Mouse (Mus musculus) CH12.LX (cell line): Measurements from ENCODE around the gene Ttc29.

Source experiments
- CTCF ChIP-seq, 2 experiments: IDR thresholded peaks in 1 of 2; conservative IDR thresholded peaks in 1 of 2; 2 replicates each; pipeline ENCODE4 v1.5.1; 2011 to 2012; ENCODE audit warnings: low read depth in 2 of 2, low read length in 2 of 2, improper control_type of control experiment in 1 of 2, inconsistent platforms in 1 of 2, mild to moderate bottlenecking in 1 of 2, moderate library complexity in 1 of 2
- E2F4 ChIP-seq: IDR thresholded peaks from 2 replicates; pipeline ENCODE4 v1.6.1; 2011; ENCODE audit warnings: low read depth, low read length, improper control_type of control experiment; ENCODE audit not compliant: insufficient replicate concordance
- ELF1 ChIP-seq: IDR thresholded peaks from 2 replicates; pipeline ENCODE4 v1.6.1; 2014; ENCODE audit warnings: low read depth, mild to moderate bottlenecking, inconsistent platforms, low read length, improper control_type of control experiment
- EP300 ChIP-seq: IDR thresholded peaks from 2 replicates; pipeline ENCODE4 v1.6.1; 2011; ENCODE audit warnings: low read length, improper control_type of control experiment
- HCFC1 ChIP-seq: IDR thresholded peaks from 2 replicates; pipeline ENCODE4 v1.6.1; 2012; ENCODE audit warnings: low read depth, mild to moderate bottlenecking, inconsistent platforms, low read length, improper control_type of control experiment
- IRF4 ChIP-seq: IDR thresholded peaks from 2 replicates; pipeline ENCODE4 v1.6.1; 2014; ENCODE audit warnings: low read depth, mild to moderate bottlenecking, inconsistent platforms, low read length, improper control_type of control experiment
- POLR2A ChIP-seq: IDR thresholded peaks from 2 replicates; pipeline ENCODE4 v1.6.1; 2011; ENCODE audit warnings: low read depth, mild to moderate bottlenecking, improper control_type of control experiment, low read length
- SIN3A ChIP-seq: IDR thresholded peaks from 2 replicates; pipeline ENCODE4 v1.6.1; 2012; ENCODE audit warnings: low read length, improper control_type of control experiment, inconsistent platforms
- UBTF ChIP-seq: IDR thresholded peaks from 2 replicates; pipeline ENCODE4 v1.6.1; 2012; ENCODE audit warnings: low read depth, mild to moderate bottlenecking, inconsistent platforms, low read length, improper control_type of control experiment, moderate library complexity
- USF1 ChIP-seq: IDR thresholded peaks from 2 replicates; pipeline ENCODE4 v1.6.1; 2014; ENCODE audit warnings: low read depth, mild to moderate bottlenecking, inconsistent platforms, low read length, improper control_type of control experiment
- ZNF384 ChIP-seq: IDR thresholded peaks from 2 replicates; pipeline ENCODE4 v1.6.1; 2012; ENCODE audit warnings: low read depth, low read length, improper control_type of control experiment, inconsistent platforms

- TF ChIP-seq E2F4 (no peak), EP300 (no peak), ZNF384 (no peak), HCFC1 (no peak), IRF4 (no peak), CTCF (conservative IDR thresholded peaks at IDR 0.05 in 1 of 2, IDR thresholded peaks at IDR 0.05 in 1 of 2; ENCODE audit: low read depth in 2 of 2, low read length in 2 of 2) (no peak), SIN3A (no peak), ELF1 (no peak), UBTF (no peak), USF1 (no peak), POLR2A (no peak)
Measured at GRCm38 (mm10) chr8:78419272-78419671, 206.2 kb downstream of the Ttc29 start.
